Mouse (Mus musculus) fat pad, adult 2 months (tissue): ENCODE measurements around the gene C87436.

Experiments
- DNase-seq: peaks from one replicate; pipeline ENCODE4 v3.0.0-alpha.2; 2011; ENCODE audit warnings: low read depth, low spot score; ENCODE audit errors: extremely low read depth

Gene C87436

GRCm38 (mm10) chr6:86509194-86509865, 71.2 kb downstream of the C87436 start:
- no peak for DNase-seq

DNA sequence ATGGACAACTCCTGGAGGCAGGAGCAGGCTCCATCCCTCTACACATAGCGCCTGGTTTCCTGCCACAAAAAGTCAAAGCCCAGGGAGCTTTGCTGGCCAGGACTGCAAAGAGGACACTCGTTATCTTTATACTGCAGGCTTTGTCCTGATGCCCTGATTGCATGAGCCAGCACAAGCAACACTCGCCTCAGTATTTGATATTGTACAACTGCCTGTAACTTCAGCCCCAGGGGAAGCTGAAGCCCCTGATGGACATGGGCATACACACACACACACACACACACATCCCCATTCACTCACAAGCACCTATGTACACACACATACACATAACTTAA, 71.7 kb downstream of the C87436 start:
- no peak for DNase-seq

- DNase-seq = no peak
These were observed 72.8 kb downstream of the C87436 start for GRCm38 (mm10) chr6:86510979-86511378.

GRCm38 (mm10) chr6:86513296-86513695, 75.1 kb downstream of the C87436 start:
- DNase-seq = no peak

- no peak for DNase-seq
These were observed 77.8 kb downstream of the C87436 start for GRCm38 (mm10) chr6:86516021-86516420.

DNA sequence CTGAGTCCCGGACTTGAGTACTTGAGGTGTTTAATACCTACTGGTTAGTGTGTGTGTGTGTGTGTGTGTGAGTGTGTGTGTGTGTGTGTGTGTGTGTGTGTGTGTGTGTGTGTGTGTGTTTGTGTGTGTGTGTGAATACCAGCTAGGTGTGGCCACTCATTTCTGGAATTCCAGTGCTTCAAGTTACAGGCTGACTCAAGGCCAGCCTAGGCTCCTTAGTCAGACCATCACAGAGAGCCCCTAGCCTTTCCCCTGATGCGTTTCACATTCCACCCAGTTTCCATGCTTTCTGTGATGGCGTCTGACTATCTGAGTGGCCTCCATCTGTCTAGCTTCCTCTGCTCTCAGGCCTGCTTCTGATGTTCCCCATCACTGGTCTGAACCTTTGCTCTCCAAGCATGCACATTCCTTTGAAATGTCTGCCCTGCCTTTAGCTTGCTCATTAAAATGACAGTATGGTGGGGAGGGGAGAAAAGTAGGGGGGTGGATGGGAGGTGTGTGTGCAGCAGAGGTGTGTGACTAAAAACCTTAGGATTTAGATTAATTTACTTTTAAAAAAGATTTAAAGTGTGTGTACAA, 81.7 kb downstream of the C87436 start:
- DNase-seq = no peak

DNA sequence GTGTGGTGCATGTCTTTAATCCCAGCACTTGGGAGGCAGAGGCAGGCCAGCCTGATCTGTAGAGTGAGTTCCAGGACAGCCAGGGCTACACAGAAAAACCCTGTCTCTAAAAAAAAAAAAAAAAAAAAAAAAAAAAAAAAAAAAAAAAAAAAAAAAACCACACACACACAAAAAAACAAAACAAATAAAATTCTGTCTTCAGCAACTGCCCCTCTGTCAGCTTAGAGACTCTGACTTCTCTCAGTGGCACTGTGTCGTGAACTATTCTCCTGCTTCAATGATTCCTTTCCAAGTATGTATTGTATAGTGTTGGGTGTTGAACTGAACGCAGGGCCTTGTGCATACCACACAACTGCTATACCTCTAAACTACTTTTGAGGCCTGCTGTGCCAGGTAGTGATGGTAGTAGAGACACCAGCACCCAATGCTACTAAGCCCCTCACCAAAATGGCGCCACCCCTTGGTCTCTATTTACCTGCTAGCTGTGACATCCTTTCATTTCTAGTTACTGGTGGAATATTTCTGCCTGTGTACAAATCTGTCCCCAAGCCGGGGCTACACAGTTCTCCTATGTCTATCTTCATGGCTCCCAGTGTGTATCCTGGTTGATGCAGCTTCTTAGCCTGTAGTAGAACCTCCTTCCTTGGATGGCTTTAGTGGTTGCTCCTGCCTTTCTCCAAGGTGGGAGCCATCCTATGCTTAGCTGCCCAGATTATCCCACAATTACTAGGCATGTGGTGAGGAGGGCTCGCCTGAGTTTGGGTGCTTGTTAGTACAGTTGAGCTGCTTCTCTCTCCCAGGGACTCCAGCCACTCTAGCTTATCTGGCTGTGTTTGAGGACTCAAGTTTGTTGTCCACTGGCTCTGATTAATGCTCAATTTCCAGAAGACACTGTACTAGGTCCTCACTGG, 84.1 kb downstream of the C87436 start:
- no peak for DNase-seq
